Mouse (Mus musculus) c-Kit-positive CD71-positive TER-119-positive erythroid progenitor cells, embryonic 14.5 days (primary cell): ENCODE measurements at regions not wholly inside any gene's neighbourhood (a gene's known extent, or its start where the extent isn't known, plus 50 kb on each side); places are given as distances from the start of the nearest gene placed in this dataset.

Experiments used
- DNase-seq: peaks from one replicate; pipeline ENCODE4 v3.0.0-alpha.2; 2013; ENCODE audit warnings: low spot score

DNA sequence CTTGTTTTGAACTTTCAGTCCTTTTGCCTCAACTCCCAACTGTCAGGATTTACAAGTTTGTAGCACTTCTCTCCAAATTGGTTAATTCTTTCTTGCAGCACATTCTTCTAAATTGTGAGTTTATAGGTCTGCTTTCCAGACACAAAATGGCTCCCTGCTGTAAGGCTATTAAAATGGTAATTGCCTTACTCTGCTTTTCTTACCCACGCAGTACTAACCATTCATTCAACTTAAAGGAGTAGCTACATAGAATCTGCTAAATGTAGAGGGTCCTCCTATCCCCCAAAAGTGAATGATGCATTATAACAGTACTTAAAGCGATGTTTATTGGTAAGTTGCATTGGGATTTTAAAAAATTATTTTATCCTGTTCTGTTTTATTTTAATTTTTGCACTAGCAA lies 356.2 kb downstream of the Kif20b start:
- DNase-seq = no peak

DNA sequence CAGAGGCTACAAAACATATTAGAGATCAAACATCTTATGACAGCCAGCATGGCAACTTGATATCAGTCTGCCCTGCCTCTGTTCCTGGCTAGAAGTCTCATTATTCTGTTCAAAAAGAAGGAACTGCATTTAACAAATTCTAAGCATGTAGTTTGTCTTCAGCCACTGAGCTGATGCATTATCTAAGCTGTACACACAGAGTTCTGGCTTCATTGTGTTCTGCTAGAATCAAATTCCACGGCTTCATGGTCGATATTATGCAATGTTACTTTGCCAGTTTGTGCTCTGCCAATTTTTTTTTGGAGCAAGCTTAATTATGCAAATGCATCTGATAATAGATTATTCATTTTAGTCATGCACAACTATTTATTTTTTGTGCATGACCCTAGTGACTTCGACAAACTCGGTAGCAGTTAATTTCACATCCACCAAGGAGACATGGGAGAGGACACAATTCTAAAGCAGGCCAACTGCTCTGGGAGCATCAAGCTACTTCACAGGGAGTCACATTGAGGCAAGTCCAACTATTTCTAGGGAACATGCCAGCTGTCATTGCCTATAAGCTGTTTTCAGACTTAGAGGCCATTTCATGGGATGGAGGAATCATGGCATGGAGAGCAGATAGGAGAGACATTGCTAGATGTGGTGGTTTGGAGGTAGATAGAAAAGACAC lies 360.8 kb downstream of the Kif20b start:
- no peak for DNase-seq

DNA sequence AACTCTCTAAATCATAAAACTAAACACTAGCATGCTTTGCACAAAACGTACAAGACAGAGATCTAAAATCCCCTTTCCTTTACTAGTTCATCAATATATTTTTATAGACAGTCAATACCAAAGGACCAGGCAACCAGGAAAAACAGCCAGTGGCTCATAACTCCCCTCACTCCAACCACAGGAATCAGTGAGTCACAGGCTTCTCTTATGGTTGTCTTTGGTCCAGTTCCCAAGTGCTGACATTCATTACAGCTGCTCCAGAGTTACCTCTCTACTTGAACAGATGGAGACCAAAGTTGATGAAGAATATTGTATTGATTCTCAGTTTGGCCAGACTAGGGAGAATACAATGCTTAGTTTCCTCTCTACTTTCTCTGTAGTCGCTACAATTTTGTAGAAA lies 376.7 kb downstream of the Kif20b start:
- no peak for DNase-seq

DNA sequence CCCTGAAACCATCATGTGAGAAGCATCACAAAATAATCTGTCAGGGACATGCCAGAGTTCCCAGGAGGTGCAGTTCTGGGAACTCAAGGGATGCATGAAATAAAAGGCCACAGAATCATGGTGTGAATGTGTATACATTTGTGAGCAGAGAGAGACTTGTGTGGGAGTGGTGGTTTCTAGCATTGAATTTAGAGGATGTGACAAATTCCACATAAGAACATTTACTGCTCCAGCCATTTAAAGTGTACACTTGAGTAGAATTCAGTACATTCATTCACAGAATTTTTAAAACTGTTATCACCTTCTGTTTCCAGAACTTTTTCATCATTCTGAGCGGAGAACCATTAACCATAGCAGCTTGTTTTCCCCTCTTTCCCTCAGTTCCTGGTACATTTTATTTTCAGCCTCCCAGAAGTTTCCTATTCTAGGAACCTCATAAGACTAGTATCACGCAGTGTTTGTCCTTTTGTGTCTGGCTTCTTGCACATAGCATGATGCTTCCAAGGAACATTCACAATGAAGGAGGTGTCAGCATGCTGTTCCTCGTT lies 380.6 kb downstream of the Kif20b start:
- DNase-seq = no peak
